Mouse (Mus musculus): ENCODE measurements around the gene Ermard.

- TF ChIP-seq POLR2A (IDR thresholded peaks at IDR 0.05; ENCODE audit: low read depth, low read length) (no peak), CTCF (conservative IDR thresholded peaks at IDR 0.05; ENCODE audit: insufficient read depth, insufficient read length, low read depth, low read length) (no peak; the same call in 1 of the 2 replicates)
Observed at GRCm38 (mm10) chr17:15069124-15069523, 28.1 kb downstream of the Ermard start.

Data from kidney, adult 2 months (tissue).